Mouse (Mus musculus): ENCODE measurements around the gene Ugt1a5. TPM values are rescaled to one million over a fixed set of nuclear protein-coding genes. Genes with fewer than 3 reads are reported as not detected.

Ugt1a5 gene
- total RNA-seq, 1 experiment, result not detected

DNA sequence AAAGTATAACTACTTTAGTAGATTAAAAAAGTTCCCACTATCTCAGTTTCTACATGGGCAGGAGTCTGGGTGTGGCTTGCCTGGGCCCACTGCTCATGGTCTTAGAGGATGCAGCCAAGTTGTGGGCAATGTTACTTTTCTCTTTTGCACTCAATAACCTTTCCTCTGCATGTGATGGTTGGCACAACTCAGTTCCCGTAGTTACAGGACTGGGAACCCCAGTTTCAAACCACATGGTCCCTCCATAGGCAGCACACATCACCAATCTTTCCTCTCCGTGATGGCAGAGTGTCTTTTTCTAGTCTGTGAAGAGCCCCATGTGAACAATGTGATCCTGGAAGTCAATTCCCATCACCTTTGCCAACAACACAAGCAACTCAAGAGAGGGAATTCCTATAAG, 61.7 kb downstream of the Ugt1a5 start:
- Histone ChIP-seq H3K9me3 (ENCODE audit: control insufficient read depth, insufficient read depth, low read depth, low read length) (no peaks in the 10 kb centered on the region), H3K27ac (ENCODE audit: insufficient read depth, low read depth, low read length, poor library complexity, severe bottlenecking) (no peak overlapping the region), H3K4me3 (ENCODE audit: insufficient read depth in 1 of 2, low read depth in 1 of 2, low read length in 2 of 2, poor library complexity in 1 of 2, severe bottlenecking in 1 of 2) (no peak overlapping the region), H3K36me3 (ENCODE audit: control insufficient read depth, insufficient read depth, low read length, poor library complexity, severe bottlenecking) (no peaks in the 10 kb centered on the region), H3K4me1 (ENCODE audit: control insufficient read depth in 2 of 2, insufficient read depth in 2 of 2, low read length in 2 of 2, poor library complexity in 1 of 2) (no peaks in the 10 kb centered on the region), H3K9ac (ENCODE audit: insufficient read depth, low read depth, low read length, poor library complexity, severe bottlenecking) (no peak overlapping the region)
- in situ Hi-C loops (cut with MboI; ENCODE audit: low sequenced_read_pairs in 2 of 2, unreplicated experiment in 2 of 2), result no loop called here
- no peak for DNase-seq (ENCODE audit: low read depth, low spot score)
- TF ChIP-seq CHD2 (IDR thresholded peaks at IDR 0.05; ENCODE audit: low read depth, low read length) (no peak), HCFC1 (IDR thresholded peaks at IDR 0.05; ENCODE audit: borderline replicate concordance, insufficient read depth, low read length) (no peak), ZC3H11A (IDR thresholded peaks at IDR 0.05; ENCODE audit: borderline replicate concordance, low read depth, low read length) (no peak), ZNF384 (IDR thresholded peaks at IDR 0.05; ENCODE audit: low read depth, low read length) (no peak), MAFK (IDR thresholded peaks at IDR 0.05; ENCODE audit: insufficient read depth, low read depth, low read length) (no peak)

DNA sequence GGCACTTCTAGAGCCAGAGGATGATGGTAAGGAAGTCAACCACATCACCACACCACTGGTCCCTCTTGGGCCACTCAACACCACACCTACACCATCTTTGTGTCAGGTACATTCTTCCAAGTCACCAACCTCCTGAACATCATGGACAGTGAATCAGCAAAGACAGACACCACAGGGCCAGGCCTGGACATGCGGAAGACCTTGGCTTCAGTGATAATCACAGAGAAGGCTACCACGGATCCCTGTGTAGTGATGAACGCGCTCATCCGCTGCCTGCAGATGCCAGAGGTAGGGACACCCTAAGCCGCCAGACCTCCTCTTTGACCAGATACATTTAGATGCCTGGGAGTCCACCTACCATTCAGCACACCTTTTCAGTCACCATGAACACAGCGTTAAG, 62.3 kb downstream of the Ugt1a5 start:
- H3K9ac ChIP-seq (ENCODE audit: insufficient read depth, low read depth, low read length, poor library complexity, severe bottlenecking), result no peak overlapping the region
- no peak overlapping the region for H3K4me3 ChIP-seq (ENCODE audit: insufficient read depth in 1 of 2, low read depth in 1 of 2, low read length in 2 of 2, poor library complexity in 1 of 2, severe bottlenecking in 1 of 2)
- H3K9me3 ChIP-seq (ENCODE audit: control insufficient read depth, insufficient read depth, low read depth, low read length), result no peaks in the 10 kb centered on the region
- no peaks in the 10 kb centered on the region for H3K4me1 ChIP-seq (ENCODE audit: control insufficient read depth in 2 of 2, insufficient read depth in 2 of 2, low read length in 2 of 2, poor library complexity in 1 of 2)
- TF ChIP-seq MAFK (IDR thresholded peaks at IDR 0.05; ENCODE audit: insufficient read depth, low read depth, low read length), result no peak
- no peak for TF ChIP-seq ZNF384 (IDR thresholded peaks at IDR 0.05; ENCODE audit: low read depth, low read length)
- no peak for TF ChIP-seq HCFC1 (IDR thresholded peaks at IDR 0.05; ENCODE audit: borderline replicate concordance, insufficient read depth, low read length)
- TF ChIP-seq ZC3H11A (IDR thresholded peaks at IDR 0.05; ENCODE audit: borderline replicate concordance, low read depth, low read length), result no peak
- no peak for TF ChIP-seq CHD2 (IDR thresholded peaks at IDR 0.05; ENCODE audit: low read depth, low read length)
- DNase-seq (ENCODE audit: low read depth, low spot score), result no peak
- no peaks in the 10 kb centered on the region for H3K36me3 ChIP-seq (ENCODE audit: control insufficient read depth, insufficient read depth, low read length, poor library complexity, severe bottlenecking)
- H3K27ac ChIP-seq (ENCODE audit: insufficient read depth, low read depth, low read length, poor library complexity, severe bottlenecking), result no peak overlapping the region
- in situ Hi-C loops (cut with MboI; ENCODE audit: low sequenced_read_pairs in 2 of 2, unreplicated experiment in 2 of 2), result no loop called here

DNA sequence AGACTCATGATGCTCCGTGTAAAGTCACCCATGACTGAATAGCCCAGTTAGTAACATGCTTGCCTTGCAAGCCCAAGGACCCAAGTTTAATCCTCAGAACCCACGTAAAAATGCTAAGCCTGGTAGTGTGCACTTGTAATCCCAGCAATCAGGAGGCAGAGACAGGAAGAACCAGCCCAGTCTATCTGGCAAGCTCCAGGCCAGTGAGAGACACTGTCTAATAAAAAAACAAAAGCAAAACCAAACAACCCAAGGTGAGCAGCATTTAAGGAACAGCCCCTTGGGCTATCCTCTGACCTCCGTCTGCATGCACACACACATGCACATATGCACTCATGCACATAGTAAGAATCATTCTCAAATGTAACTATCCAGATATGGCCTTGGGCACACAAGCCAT, 63.8 kb downstream of the Ugt1a5 start:
- Histone ChIP-seq H3K9me3 (ENCODE audit: control insufficient read depth, insufficient read depth, low read depth, low read length) (no peaks in the 10 kb centered on the region), H3K4me3 (ENCODE audit: insufficient read depth in 1 of 2, low read depth in 1 of 2, low read length in 2 of 2, poor library complexity in 1 of 2, severe bottlenecking in 1 of 2) (no peak overlapping the region), H3K9ac (ENCODE audit: insufficient read depth, low read depth, low read length, poor library complexity, severe bottlenecking) (no peak overlapping the region), H3K36me3 (ENCODE audit: control insufficient read depth, insufficient read depth, low read length, poor library complexity, severe bottlenecking) (no peaks in the 10 kb centered on the region), H3K4me1 (ENCODE audit: control insufficient read depth in 2 of 2, insufficient read depth in 2 of 2, low read length in 2 of 2, poor library complexity in 1 of 2) (no peaks in the 10 kb centered on the region), H3K27ac (ENCODE audit: insufficient read depth, low read depth, low read length, poor library complexity, severe bottlenecking) (no peak overlapping the region)
- in situ Hi-C loops (cut with MboI; ENCODE audit: low sequenced_read_pairs in 2 of 2, unreplicated experiment in 2 of 2), result no loop called here
- TF ChIP-seq ZC3H11A (IDR thresholded peaks at IDR 0.05; ENCODE audit: borderline replicate concordance, low read depth, low read length), result 0 out of 2 replicates have a peak, but pooled peaks have one; percentile 18
- no peak for TF ChIP-seq HCFC1 (IDR thresholded peaks at IDR 0.05; ENCODE audit: borderline replicate concordance, insufficient read depth, low read length)
- no peak for DNase-seq (ENCODE audit: low read depth, low spot score)

DNA sequence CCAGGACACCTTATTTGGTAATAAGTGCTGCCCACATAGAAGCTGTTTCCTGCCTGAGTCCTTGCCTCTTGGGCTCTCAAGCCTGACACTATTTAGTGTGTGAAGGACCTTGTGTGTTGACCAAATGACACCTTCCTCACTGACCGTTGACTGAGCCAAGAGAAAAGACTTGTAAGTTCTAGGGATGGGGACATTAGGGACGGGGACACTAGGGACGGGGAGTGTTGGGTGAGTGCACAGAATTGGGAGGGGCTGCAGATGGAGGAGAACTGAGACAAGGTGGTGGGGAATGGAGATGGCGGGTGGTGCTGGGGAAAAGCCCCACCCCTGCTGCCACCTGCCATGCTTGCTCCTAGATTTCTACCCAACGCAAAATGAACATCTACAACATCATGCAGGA, 64.2 kb downstream of the Ugt1a5 start:
- in situ Hi-C loops (cut with MboI; ENCODE audit: low sequenced_read_pairs in 2 of 2, unreplicated experiment in 2 of 2), result no loop called here
- DNase-seq (ENCODE audit: low read depth, low spot score), result no peak
- no peak overlapping the region for H3K9ac ChIP-seq (ENCODE audit: insufficient read depth, low read depth, low read length, poor library complexity, severe bottlenecking)
- H3K4me1 ChIP-seq (ENCODE audit: control insufficient read depth in 2 of 2, insufficient read depth in 2 of 2, low read length in 2 of 2, poor library complexity in 1 of 2), result no peaks in the 10 kb centered on the region
- H3K27ac ChIP-seq (ENCODE audit: insufficient read depth, low read depth, low read length, poor library complexity, severe bottlenecking), result no peak overlapping the region
- TF ChIP-seq ZC3H11A (IDR thresholded peaks at IDR 0.05; ENCODE audit: borderline replicate concordance, low read depth, low read length) (no peak), HCFC1 (IDR thresholded peaks at IDR 0.05; ENCODE audit: borderline replicate concordance, insufficient read depth, low read length) (no peak), CHD2 (IDR thresholded peaks at IDR 0.05; ENCODE audit: low read depth, low read length) (no peak), MAFK (IDR thresholded peaks at IDR 0.05; ENCODE audit: insufficient read depth, low read depth, low read length) (no peak), ZNF384 (IDR thresholded peaks at IDR 0.05; ENCODE audit: low read depth, low read length) (no peak)
- no peaks in the 10 kb centered on the region for H3K36me3 ChIP-seq (ENCODE audit: control insufficient read depth, insufficient read depth, low read length, poor library complexity, severe bottlenecking)
- no peaks in the 10 kb centered on the region for H3K9me3 ChIP-seq (ENCODE audit: control insufficient read depth, insufficient read depth, low read depth, low read length)
- no peak overlapping the region for H3K4me3 ChIP-seq (ENCODE audit: insufficient read depth in 1 of 2, low read depth in 1 of 2, low read length in 2 of 2, poor library complexity in 1 of 2, severe bottlenecking in 1 of 2)

DNA sequence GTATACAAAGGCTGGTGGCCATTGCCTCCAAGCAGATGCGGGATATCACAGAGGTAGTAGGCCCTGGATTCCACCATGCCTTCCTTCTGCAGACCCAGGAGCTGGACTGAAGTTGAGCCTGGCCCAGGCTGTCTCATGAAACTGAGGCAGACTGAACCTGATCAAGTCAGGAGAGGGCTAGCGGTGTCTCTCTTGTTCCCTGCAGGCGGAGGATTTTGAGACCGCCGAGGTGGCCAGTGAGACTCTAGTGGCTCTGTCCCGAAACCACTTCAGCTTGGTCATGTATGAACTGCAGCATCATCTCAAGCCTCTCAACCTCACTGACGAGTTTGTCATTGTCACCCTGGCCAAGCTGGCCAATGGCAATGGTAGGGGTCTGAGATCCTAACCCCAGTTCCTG, 64.6 kb downstream of the Ugt1a5 start:
- TF ChIP-seq HCFC1 (IDR thresholded peaks at IDR 0.05; ENCODE audit: borderline replicate concordance, insufficient read depth, low read length) (no peak), ZNF384 (IDR thresholded peaks at IDR 0.05; ENCODE audit: low read depth, low read length) (no peak), MAFK (IDR thresholded peaks at IDR 0.05; ENCODE audit: insufficient read depth, low read depth, low read length) (no peak), CHD2 (IDR thresholded peaks at IDR 0.05; ENCODE audit: low read depth, low read length) (no peak), ZC3H11A (IDR thresholded peaks at IDR 0.05; ENCODE audit: borderline replicate concordance, low read depth, low read length) (no peak)
- Histone ChIP-seq H3K9me3 (ENCODE audit: control insufficient read depth, insufficient read depth, low read depth, low read length) (no peaks in the 10 kb centered on the region), H3K9ac (ENCODE audit: insufficient read depth, low read depth, low read length, poor library complexity, severe bottlenecking) (no peak overlapping the region), H3K4me3 (ENCODE audit: insufficient read depth in 1 of 2, low read depth in 1 of 2, low read length in 2 of 2, poor library complexity in 1 of 2, severe bottlenecking in 1 of 2) (no peak overlapping the region), H3K4me1 (ENCODE audit: control insufficient read depth in 2 of 2, insufficient read depth in 2 of 2, low read length in 2 of 2, poor library complexity in 1 of 2) (no peaks in the 10 kb centered on the region), H3K27ac (ENCODE audit: insufficient read depth, low read depth, low read length, poor library complexity, severe bottlenecking) (no peak overlapping the region), H3K36me3 (ENCODE audit: control insufficient read depth, insufficient read depth, low read length, poor library complexity, severe bottlenecking) (no peaks in the 10 kb centered on the region)
- in situ Hi-C loops (cut with MboI; ENCODE audit: low sequenced_read_pairs in 2 of 2, unreplicated experiment in 2 of 2), result no loop called here
- no peak for DNase-seq (ENCODE audit: low read depth, low spot score)

Data from ES-E14 (cell line).